Mouse (Mus musculus) hindbrain, embryonic 10.5 days (tissue): ENCODE data around the gene Fau. TPM values are rescaled to one million over a fixed set of nuclear protein-coding genes. Genes with fewer than 3 reads are reported as not detected.

Source experiments
- DNase-seq: peaks from one replicate; pipeline ENCODE4 v3.0.0-alpha.2; 2017; ENCODE audit warnings: low spot score
- H3K27ac ChIP-seq: fragments of 300-500 bp; sonication (generic); 2 replicates; pipeline ENCODE4 v1.5.1; 2016; ENCODE audit warnings: mild to moderate bottlenecking, moderate library complexity
- H3K27me3 ChIP-seq: fragments of 300-500 bp; sonication (generic); 2 replicates; pipeline ENCODE4 v1.6.1; 2016; ENCODE audit warnings: mild to moderate bottlenecking; ENCODE audit not compliant: poor library complexity, insufficient read depth, severe bottlenecking
- H3K36me3 ChIP-seq: fragments of 300-500 bp; sonication (generic); 2 replicates; pipeline ENCODE4 v1.6.1; 2016; ENCODE audit warnings: mild to moderate bottlenecking, moderate library complexity
- H3K4me1 ChIP-seq: fragments of 300-500 bp; sonication (generic); replicated peaks from 2 replicates; pipeline ENCODE4 v1.6.1; 2016; ENCODE audit warnings: mild to moderate bottlenecking
- H3K4me3 ChIP-seq: fragments of 300-500 bp; sonication (generic); 2 replicates; pipeline ENCODE4 v1.5.1; 2016; ENCODE audit warnings: mild to moderate bottlenecking, moderate library complexity
- H3K9me3 ChIP-seq: fragments of 300-500 bp; sonication (generic); 2 replicates; pipeline ENCODE4 v1.6.1; 2016; ENCODE audit warnings: mild to moderate bottlenecking, moderate library complexity
- WGBS: fragments of 180-500 bp; shearing (Covaris S2); methylation state at CpG from one replicate; pipeline ENCODE4 v1.1.7; 2016; 5-methylcytosine and 5-hydroxymethylcytosine counted together
- polyA plus RNA-seq: library from polyadenylated mRNA; unstranded; fragments of >200 nt; fragmentation: Nextera tagmentation; extraction: Ambion mirVana; gene quantifications from 2 replicates; pipeline ENCODE4 v1.2.1, GENCODE M21; 2016

The Fau gene
- polyA plus RNA-seq, 1 experiment from 2014 or later = 764 TPM

- H3K4me3 ChIP-seq = peak within 1 kb of the TSS; percentile 70
- peaks cover 39% of the 10 kb centered on the region for H3K4me1 ChIP-seq
- 9% methylated on average over 33 of the region's 33 CpGs for WGBS
- peak within 1 kb of the TSS; percentile 89 for H3K27ac ChIP-seq
- no peaks in the 10 kb centered on the region for H3K9me3 ChIP-seq
- H3K36me3 ChIP-seq = peaks cover 46% of the 10 kb centered on the region
- DNase-seq = peak; percentile 92
- no peaks in the 10 kb centered on the region for H3K27me3 ChIP-seq
Measured at GRCm38 (mm10) chr19:6067724-6068415, 10.2 kb downstream of the Fau start, which contains the start of gene Tm7sf2. TSS of gene Tm7sf2 (minus strand) at chr19:6068373.

- no peaks in the 10 kb centered on the region for H3K27me3 ChIP-seq
- 89% methylated on average over 4 of the region's 4 CpGs for WGBS
- DNase-seq = no peak
- no peak overlapping the region for H3K27ac ChIP-seq
- H3K9me3 ChIP-seq = no peaks in the 10 kb centered on the region
- H3K4me1 ChIP-seq = peaks cover 31% of the 10 kb centered on the region
- no peak overlapping the region for H3K4me3 ChIP-seq
- peaks cover 49% of the 10 kb centered on the region for H3K36me3 ChIP-seq
Measured at GRCm38 (mm10) chr19:6068951-6069350, 11.3 kb downstream of the Fau start.

- DNase-seq = no peak
- Histone ChIP-seq H3K4me1 (peaks cover 31% of the 10 kb centered on the region), H3K36me3 (peaks cover 56% of the 10 kb centered on the region), H3K9me3 (no peaks in the 10 kb centered on the region), H3K27ac (no peak overlapping the region), H3K4me3 (no peak overlapping the region), H3K27me3 (no peaks in the 10 kb centered on the region)
- 90% methylated on average over 10 of the region's 10 CpGs for WGBS
Measured at GRCm38 (mm10) chr19:6069851-6070250, 12.2 kb downstream of the Fau start.

- WGBS = 91% methylated on average over 31 of the region's 31 CpGs
- no peaks in the 10 kb centered on the region for H3K27me3 ChIP-seq
- H3K4me1 ChIP-seq = peaks cover 30% of the 10 kb centered on the region
- no peaks in the 10 kb centered on the region for H3K9me3 ChIP-seq
- H3K36me3 ChIP-seq = peaks cover 63% of the 10 kb centered on the region
- H3K27ac ChIP-seq = no peak overlapping the region
- no peak for DNase-seq
- H3K4me3 ChIP-seq = no peak overlapping the region
Measured at GRCm38 (mm10) chr19:6070571-6071250, 13.1 kb downstream of the Fau start.

GRCm38 (mm10) chr19:6071261-6071660 is 13.6 kb downstream of the Fau start:
- H3K9me3 ChIP-seq = no peaks in the 10 kb centered on the region
- peaks cover 63% of the 10 kb centered on the region for H3K36me3 ChIP-seq
- 92% methylated on average over 19 of the region's 19 CpGs for WGBS
- H3K4me3 ChIP-seq = no peak overlapping the region
- DNase-seq = no peak
- H3K4me1 ChIP-seq = peaks cover 30% of the 10 kb centered on the region
- no peak overlapping the region for H3K27ac ChIP-seq
- no peaks in the 10 kb centered on the region for H3K27me3 ChIP-seq

GRCm38 (mm10) chr19:6073889-6074288 is 16.2 kb downstream of the Fau start:
- H3K27me3 ChIP-seq = no peaks in the 10 kb centered on the region
- no peaks in the 10 kb centered on the region for H3K9me3 ChIP-seq
- peaks cover 59% of the 10 kb centered on the region for H3K36me3 ChIP-seq
- WGBS = 95% methylated on average over 5 of the region's 5 CpGs
- peaks cover 21% of the 10 kb centered on the region for H3K4me1 ChIP-seq
- no peak for DNase-seq
- H3K27ac ChIP-seq = no peak overlapping the region
- H3K4me3 ChIP-seq = no peak overlapping the region

- no peaks in the 10 kb centered on the region for H3K9me3 ChIP-seq
- peak within 1 kb of the TSS; percentile 77 for H3K4me3 ChIP-seq
- H3K36me3 ChIP-seq = peaks cover 52% of the 10 kb centered on the region
- H3K27ac ChIP-seq = peak within 1 kb of the TSS; percentile 97
- H3K4me1 ChIP-seq = peaks cover 21% of the 10 kb centered on the region
- no peaks in the 10 kb centered on the region for H3K27me3 ChIP-seq
- DNase-seq = peak; percentile 86
- WGBS = 1% methylated on average over 33 of the region's 33 CpGs
Measured at GRCm38 (mm10) chr19:6076564-6077393, 19.1 kb downstream of the Fau start, which contains the start of gene Vps51. TSS of gene Vps51 (minus strand) at chr19:6077231.

- WGBS = 92% methylated on average over 12 of the region's 12 CpGs
- Histone ChIP-seq H3K4me1 (peaks cover 33% of the 10 kb centered on the region), H3K27me3 (no peaks in the 10 kb centered on the region), H3K27ac (no peak within 1 kb of the TSS), H3K4me3 (0 out of 2 replicates have a peak within 1 kb of the TSS, but pooled peaks have one; percentile 2), H3K36me3 (peaks cover 39% of the 10 kb centered on the region), H3K9me3 (no peaks in the 10 kb centered on the region)
- no peak for DNase-seq
Measured at GRCm38 (mm10) chr19:6079983-6080480, 22.4 kb downstream of the Fau start, which contains the start of gene Tmem262. TSS of gene Tmem262 (plus strand) at chr19:6080033.

GRCm38 (mm10) chr19:6082156-6082555 is 24.5 kb downstream of the Fau start, which contains the start of gene Gm28374:
TSS of gene Gm28374 (minus strand) at chr19:6082256.
- no peak within 1 kb of the TSS for H3K4me3 ChIP-seq
- H3K36me3 ChIP-seq = peaks cover 45% of the 10 kb centered on the region
- no peak for DNase-seq
- H3K27ac ChIP-seq = no peak within 1 kb of the TSS
- no peaks in the 10 kb centered on the region for H3K9me3 ChIP-seq
- H3K4me1 ChIP-seq = peaks cover 32% of the 10 kb centered on the region
- no peaks in the 10 kb centered on the region for H3K27me3 ChIP-seq
- WGBS = 91% methylated on average over 9 of the region's 9 CpGs

GRCm38 (mm10) chr19:6084478-6085248 is 27.0 kb downstream of the Fau start, which contains the start of the genes Zfpl1 and Cdca5:
TSS of gene Zfpl1 (minus strand) at chr19:6084956.
TSS of gene Cdca5 (plus strand) at chr19:6084983.
- WGBS = under 1% methylated on average over 58 of the region's 58 CpGs
- H3K9me3 ChIP-seq = no peaks in the 10 kb centered on the region
- peak within 1 kb of the TSS; percentile 87 for H3K4me3 ChIP-seq
- peak within 1 kb of the TSS; percentile 91 for H3K27ac ChIP-seq
- H3K36me3 ChIP-seq = peaks cover 68% of the 10 kb centered on the region
- peak; percentile 99 for DNase-seq
- H3K27me3 ChIP-seq = no peaks in the 10 kb centered on the region
- peaks cover 24% of the 10 kb centered on the region for H3K4me1 ChIP-seq

- peak; percentile 74 for DNase-seq
- Histone ChIP-seq H3K27ac (peak overlapping the region; percentile 91), H3K9me3 (no peaks in the 10 kb centered on the region), H3K4me1 (peaks cover 24% of the 10 kb centered on the region), H3K4me3 (peak overlapping the region; percentile 87), H3K36me3 (peaks cover 68% of the 10 kb centered on the region), H3K27me3 (no peaks in the 10 kb centered on the region)
- under 1% methylated on average over 17 of the region's 17 CpGs for WGBS
Measured at GRCm38 (mm10) chr19:6085417-6085879, 27.8 kb downstream of the Fau start.
